Mouse (Mus musculus): ENCODE measurements around the gene B3galt6.
A peak's percentile ranks its signal among the peaks of the same experiment; 100 is the strongest.

GRCm38 (mm10) chr4:155959275-155959674 is 33.2 kb downstream of the B3galt6 start:
- TF ChIP-seq EP300 (IDR thresholded peaks at IDR 0.05; ENCODE audit: low read depth), result no peak
- TF ChIP-seq CTCF (IDR thresholded peaks at IDR 0.05; ENCODE audit: low read depth), result peak; percentile 91
